Mouse (Mus musculus): ENCODE measurements around the gene Tmem191c. TPM values are rescaled to one million over a fixed set of nuclear protein-coding genes. Genes with fewer than 3 reads are reported as not detected.

Gene Tmem191c
- polyA plus RNA-seq, 1 experiment from 2014 or later = 10.5 TPM

GRCm38 (mm10) chr16:17254005-17254597 is 21.8 kb upstream of the Tmem191c start:
- peak; percentile 36; the same call in 1 of the 2 replicates for ATAC-seq (replicated peaks; ENCODE audit: low FRiP score)
- no peak for DNase-seq (ENCODE audit: low spot score)
- H3K27ac ChIP-seq (ENCODE audit: low read depth, low read length) = no peak overlapping the region
- H3K9ac ChIP-seq (ENCODE audit: low read length) = peak overlapping the region; percentile 8; the same call in 1 of the 2 replicates
- H3K27me3 ChIP-seq (ENCODE audit: control insufficient read depth, insufficient read depth, low read length) = no peaks in the 10 kb centered on the region
- WGBS = 21% methylated on average over 4 of the region's 4 CpGs
- peaks cover 15% of the 10 kb centered on the region; the same call in 1 of the 2 replicates for H3K4me1 ChIP-seq (replicated peaks; ENCODE audit: control insufficient read depth, insufficient read depth, low read length)
- peaks cover 6% of the 10 kb centered on the region; the same call in 1 of the 2 replicates for H3K36me3 ChIP-seq (ENCODE audit: control insufficient read depth, insufficient read depth, low read length)
- 0 out of 2 replicates have a peak overlapping the region, but pooled peaks have one; percentile 11 for H3K4me2 ChIP-seq (ENCODE audit: low read depth, low read length, severe bottlenecking)
- H3K9me3 ChIP-seq (ENCODE audit: control insufficient read depth, low read length) = no peaks in the 10 kb centered on the region
- no peak overlapping the region for H3K4me3 ChIP-seq (ENCODE audit: low read depth, low read length)

- no peak overlapping the region for H3K4me2 ChIP-seq (ENCODE audit: low read depth, low read length, severe bottlenecking)
- H3K4me3 ChIP-seq (ENCODE audit: low read depth, low read length) = no peak overlapping the region
- H3K9me3 ChIP-seq (ENCODE audit: control insufficient read depth, low read length) = no peaks in the 10 kb centered on the region
- peaks cover 6% of the 10 kb centered on the region; the same call in 1 of the 2 replicates for H3K36me3 ChIP-seq (ENCODE audit: control insufficient read depth, insufficient read depth, low read length)
- no peak for DNase-seq (ENCODE audit: low spot score)
- WGBS = 86% methylated on average over 2 of the region's 2 CpGs
- no peak for ATAC-seq (replicated peaks; ENCODE audit: low FRiP score)
- peaks cover 15% of the 10 kb centered on the region; the same call in 1 of the 2 replicates for H3K4me1 ChIP-seq (replicated peaks; ENCODE audit: control insufficient read depth, insufficient read depth, low read length)
- H3K9ac ChIP-seq (ENCODE audit: low read length) = no peak overlapping the region
- no peak overlapping the region for H3K27ac ChIP-seq (ENCODE audit: low read depth, low read length)
- H3K27me3 ChIP-seq (ENCODE audit: control insufficient read depth, insufficient read depth, low read length) = no peaks in the 10 kb centered on the region
These were observed 20.6 kb upstream of the Tmem191c start for GRCm38 (mm10) chr16:17255270-17255669.

DNA sequence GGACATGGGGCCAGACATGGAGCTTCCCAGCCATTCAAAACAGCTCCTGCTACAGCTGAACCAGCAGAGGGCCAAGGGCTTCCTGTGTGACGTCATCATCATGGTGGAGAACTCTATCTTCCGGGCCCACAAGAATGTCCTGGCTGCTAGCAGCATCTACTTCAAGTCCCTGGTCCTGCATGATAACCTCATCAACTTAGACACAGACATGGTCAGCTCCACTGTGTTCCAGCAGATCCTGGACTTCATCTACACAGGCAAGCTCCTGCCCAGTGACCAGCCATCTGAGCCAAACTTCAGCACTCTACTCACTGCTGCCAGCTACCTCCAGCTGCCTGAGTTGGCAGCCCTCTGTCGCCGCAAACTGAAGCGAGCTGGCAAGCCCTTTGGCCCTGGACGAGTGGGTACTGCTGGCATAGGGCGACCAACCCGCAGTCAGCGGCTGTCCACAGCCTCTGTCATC is 18.5 kb upstream of the Tmem191c start:
- peaks cover 13% of the 10 kb centered on the region; the same call in 1 of the 2 replicates for H3K4me1 ChIP-seq (replicated peaks; ENCODE audit: control insufficient read depth, insufficient read depth, low read length)
- H3K4me2 ChIP-seq (ENCODE audit: low read depth, low read length, severe bottlenecking) = no peak overlapping the region
- H3K9me3 ChIP-seq (ENCODE audit: control insufficient read depth, low read length) = no peaks in the 10 kb centered on the region
- DNase-seq (ENCODE audit: low spot score) (no peak), ATAC-seq (replicated peaks; ENCODE audit: low FRiP score) (no peak)
- H3K36me3 ChIP-seq (ENCODE audit: control insufficient read depth, insufficient read depth, low read length) = peaks cover 6% of the 10 kb centered on the region; the same call in 1 of the 2 replicates
- H3K27me3 ChIP-seq (ENCODE audit: control insufficient read depth, insufficient read depth, low read length) = no peaks in the 10 kb centered on the region
- no peak overlapping the region for H3K4me3 ChIP-seq (ENCODE audit: low read depth, low read length)
- 93% methylated on average over 9 of the region's 9 CpGs for WGBS
- no peak overlapping the region for H3K27ac ChIP-seq (ENCODE audit: low read depth, low read length)
- H3K9ac ChIP-seq (ENCODE audit: low read length) = no peak overlapping the region

DNA sequence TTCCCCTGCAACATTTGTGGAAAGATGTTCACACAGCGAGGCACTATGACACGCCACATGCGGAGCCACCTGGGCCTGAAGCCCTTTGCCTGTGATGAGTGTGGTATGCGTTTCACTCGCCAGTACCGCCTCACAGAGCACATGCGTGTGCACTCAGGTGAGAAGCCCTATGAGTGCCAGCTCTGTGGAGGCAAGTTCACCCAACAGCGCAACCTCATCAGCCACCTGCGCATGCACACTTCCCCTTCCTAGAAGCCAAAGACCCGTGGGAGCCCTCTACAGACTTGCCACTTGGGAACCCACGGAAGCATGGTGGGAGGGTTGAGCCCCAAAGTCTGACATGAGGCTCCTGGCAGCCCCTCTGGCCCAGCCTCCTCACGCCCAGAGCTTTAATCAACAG is 17.0 kb upstream of the Tmem191c start:
- ATAC-seq (replicated peaks; ENCODE audit: low FRiP score) (no peak), DNase-seq (ENCODE audit: low spot score) (no peak)
- Histone ChIP-seq H3K9ac (ENCODE audit: low read length) (no peak overlapping the region), H3K4me2 (ENCODE audit: low read depth, low read length, severe bottlenecking) (no peak overlapping the region), H3K4me1 (replicated peaks; ENCODE audit: control insufficient read depth, insufficient read depth, low read length) (peaks cover 4% of the 10 kb centered on the region; the same call in 1 of the 2 replicates), H3K36me3 (ENCODE audit: control insufficient read depth, insufficient read depth, low read length) (peaks cover 6% of the 10 kb centered on the region; the same call in 1 of the 2 replicates), H3K27me3 (ENCODE audit: control insufficient read depth, insufficient read depth, low read length) (no peaks in the 10 kb centered on the region), H3K9me3 (ENCODE audit: control insufficient read depth, low read length) (no peaks in the 10 kb centered on the region), H3K27ac (ENCODE audit: low read depth, low read length) (no peak overlapping the region), H3K4me3 (ENCODE audit: low read depth, low read length) (no peak overlapping the region)
- 98% methylated on average over 12 of the region's 12 CpGs for WGBS

DNA sequence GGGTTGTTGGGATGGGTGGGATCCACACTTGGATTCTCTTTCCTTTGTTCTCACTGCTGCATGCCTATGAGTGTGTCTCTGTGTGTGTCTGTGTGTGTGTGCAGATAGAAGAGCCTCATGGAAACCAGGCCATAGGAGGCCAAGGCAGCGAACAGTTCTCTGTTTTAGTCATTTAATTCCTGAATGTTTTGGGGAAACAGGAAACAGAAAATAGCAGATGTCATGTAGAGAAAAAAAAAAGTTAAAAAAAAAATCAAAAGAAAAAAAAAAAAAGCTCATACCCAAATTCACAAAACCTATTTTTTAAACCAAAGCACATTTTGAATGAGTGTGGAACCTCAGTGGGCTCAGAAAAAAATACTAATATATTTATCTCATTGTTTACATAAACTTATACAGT is 14.5 kb upstream of the Tmem191c start:
- 90% methylated on average over 1 of the region's 1 CpGs for WGBS
- no peaks in the 10 kb centered on the region for H3K27me3 ChIP-seq (ENCODE audit: control insufficient read depth, insufficient read depth, low read length)
- H3K9ac ChIP-seq (ENCODE audit: low read length) = no peak overlapping the region
- ATAC-seq (replicated peaks; ENCODE audit: low FRiP score) (no peak), DNase-seq (ENCODE audit: low spot score) (no peak)
- H3K4me2 ChIP-seq (ENCODE audit: low read depth, low read length, severe bottlenecking) = no peak overlapping the region
- no peak overlapping the region for H3K27ac ChIP-seq (ENCODE audit: low read depth, low read length)
- no peaks in the 10 kb centered on the region for H3K4me1 ChIP-seq (replicated peaks; ENCODE audit: control insufficient read depth, insufficient read depth, low read length)
- no peaks in the 10 kb centered on the region for H3K9me3 ChIP-seq (ENCODE audit: control insufficient read depth, low read length)
- peaks cover 6% of the 10 kb centered on the region; the same call in 1 of the 2 replicates for H3K36me3 ChIP-seq (ENCODE audit: control insufficient read depth, insufficient read depth, low read length)
- H3K4me3 ChIP-seq (ENCODE audit: low read depth, low read length) = no peak overlapping the region

DNA sequence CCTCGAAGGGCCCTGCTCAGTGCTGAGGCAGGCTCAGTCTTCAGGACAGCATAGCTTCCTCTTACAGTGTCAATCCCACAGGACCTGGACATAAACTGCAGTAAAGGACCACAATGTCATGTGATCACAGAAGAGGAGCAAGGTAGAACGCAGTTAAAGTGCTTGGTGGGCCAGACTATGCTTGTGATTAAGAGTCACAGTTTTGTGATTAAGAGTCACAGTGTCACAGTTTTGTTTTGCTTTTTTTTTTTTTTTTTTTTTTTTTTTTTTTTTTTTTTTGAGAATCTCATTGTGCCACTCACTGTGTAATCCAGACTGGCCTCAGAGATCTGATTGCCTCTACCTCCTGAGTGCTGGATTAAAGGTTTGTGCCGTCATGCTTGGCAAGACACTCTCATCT is 9.8 kb upstream of the Tmem191c start:
- 81% methylated on average over 3 of the region's 3 CpGs for WGBS

DNA sequence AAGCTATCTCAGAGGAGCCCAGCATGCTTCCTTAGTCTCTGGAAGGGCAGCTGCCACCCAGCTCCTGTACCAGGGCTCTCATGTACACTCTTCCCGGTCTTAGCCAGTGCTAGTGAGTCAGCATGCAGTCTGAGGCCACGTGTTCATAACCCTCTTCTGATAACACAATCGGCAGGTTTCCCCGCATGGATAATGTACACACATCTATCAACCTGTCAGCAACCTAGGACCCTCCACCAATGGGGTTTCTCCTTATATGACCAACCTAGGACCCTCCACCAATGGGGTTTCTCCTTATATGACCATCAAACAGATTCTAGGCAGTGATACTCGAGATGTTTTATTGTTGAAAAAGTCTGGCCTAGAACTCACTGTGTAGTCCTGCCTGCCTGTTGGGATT is 7.9 kb upstream of the Tmem191c start:
- ATAC-seq (replicated peaks; ENCODE audit: low FRiP score) = no peak
- H3K4me2 ChIP-seq (ENCODE audit: low read depth, low read length, severe bottlenecking) = no peak overlapping the region
- no peak for DNase-seq (ENCODE audit: low spot score)
- peaks cover 3% of the 10 kb centered on the region; the same call in 1 of the 2 replicates for H3K9me3 ChIP-seq (ENCODE audit: control insufficient read depth, low read length)
- H3K9ac ChIP-seq (ENCODE audit: low read length) = no peak overlapping the region
- H3K36me3 ChIP-seq (ENCODE audit: control insufficient read depth, insufficient read depth, low read length) = no peaks in the 10 kb centered on the region
- H3K27ac ChIP-seq (ENCODE audit: low read depth, low read length) = no peak overlapping the region
- H3K4me1 ChIP-seq (replicated peaks; ENCODE audit: control insufficient read depth, insufficient read depth, low read length) = no peaks in the 10 kb centered on the region
- no peak overlapping the region for H3K4me3 ChIP-seq (ENCODE audit: low read depth, low read length)
- 83% methylated on average over 5 of the region's 5 CpGs for WGBS
- no peaks in the 10 kb centered on the region for H3K27me3 ChIP-seq (ENCODE audit: control insufficient read depth, insufficient read depth, low read length)

More for the DNA sequence above, 9.8 kb upstream of the Tmem191c start:
- Histone ChIP-seq H3K4me1 (replicated peaks; ENCODE audit: control insufficient read depth, insufficient read depth, low read length) (no peaks in the 10 kb centered on the region), H3K36me3 (ENCODE audit: control insufficient read depth, insufficient read depth, low read length) (no peaks in the 10 kb centered on the region), H3K27ac (ENCODE audit: low read depth, low read length) (no peak overlapping the region), H3K4me3 (ENCODE audit: low read depth, low read length) (no peak overlapping the region), H3K27me3 (ENCODE audit: control insufficient read depth, insufficient read depth, low read length) (no peaks in the 10 kb centered on the region), H3K9ac (ENCODE audit: low read length) (no peak overlapping the region), H3K4me2 (ENCODE audit: low read depth, low read length, severe bottlenecking) (no peak overlapping the region), H3K9me3 (ENCODE audit: control insufficient read depth, low read length) (peaks cover 3% of the 10 kb centered on the region; the same call in 1 of the 2 replicates)
- ATAC-seq (replicated peaks; ENCODE audit: low FRiP score) (no peak), DNase-seq (ENCODE audit: low spot score) (no peak)

- Histone ChIP-seq H3K4me3 (ENCODE audit: low read depth, low read length) (no peak overlapping the region), H3K27ac (ENCODE audit: low read depth, low read length) (no peak overlapping the region), H3K4me2 (ENCODE audit: low read depth, low read length, severe bottlenecking) (no peak overlapping the region), H3K27me3 (ENCODE audit: control insufficient read depth, insufficient read depth, low read length) (no peaks in the 10 kb centered on the region), H3K36me3 (ENCODE audit: control insufficient read depth, insufficient read depth, low read length) (no peaks in the 10 kb centered on the region), H3K9me3 (ENCODE audit: control insufficient read depth, low read length) (peaks cover 3% of the 10 kb centered on the region; the same call in 1 of the 2 replicates), H3K9ac (ENCODE audit: low read length) (no peak overlapping the region), H3K4me1 (replicated peaks; ENCODE audit: control insufficient read depth, insufficient read depth, low read length) (no peaks in the 10 kb centered on the region)
- WGBS = 88% methylated on average over 5 of the region's 5 CpGs
- no peak for ATAC-seq (replicated peaks; ENCODE audit: low FRiP score)
- DNase-seq (ENCODE audit: low spot score) = no peak
These were observed 6.0 kb upstream of the Tmem191c start for GRCm38 (mm10) chr16:17269872-17270271.

DNA sequence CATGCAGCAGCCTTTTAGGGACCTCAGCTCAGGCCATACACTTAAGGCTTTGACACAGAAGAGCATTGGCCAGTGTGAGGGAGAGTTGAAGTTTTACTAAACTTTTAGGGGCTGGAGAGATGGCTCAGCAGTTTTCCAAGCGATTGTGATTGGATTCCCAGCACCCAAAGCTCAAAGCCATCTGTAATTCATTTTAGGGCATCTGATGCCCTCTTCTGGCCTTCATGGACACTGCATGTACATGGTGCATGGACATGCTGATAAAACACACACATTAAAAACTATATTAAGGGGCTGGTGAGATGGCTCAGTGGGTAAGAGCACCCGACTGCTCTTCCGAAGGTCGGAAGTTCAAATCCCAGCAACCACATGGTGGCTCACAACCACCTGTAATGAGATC is 4.8 kb upstream of the Tmem191c start:
- Histone ChIP-seq H3K4me3 (ENCODE audit: low read depth, low read length) (no peak overlapping the region), H3K4me1 (replicated peaks; ENCODE audit: control insufficient read depth, insufficient read depth, low read length) (no peaks in the 10 kb centered on the region), H3K27ac (ENCODE audit: low read depth, low read length) (no peak overlapping the region), H3K9me3 (ENCODE audit: control insufficient read depth, low read length) (peaks cover 3% of the 10 kb centered on the region; the same call in 1 of the 2 replicates), H3K27me3 (ENCODE audit: control insufficient read depth, insufficient read depth, low read length) (no peaks in the 10 kb centered on the region), H3K9ac (ENCODE audit: low read length) (no peak overlapping the region), H3K4me2 (ENCODE audit: low read depth, low read length, severe bottlenecking) (no peak overlapping the region), H3K36me3 (ENCODE audit: control insufficient read depth, insufficient read depth, low read length) (no peaks in the 10 kb centered on the region)
- WGBS = 75% methylated on average over 4 of the region's 4 CpGs
- DNase-seq (ENCODE audit: low spot score) (no peak), ATAC-seq (replicated peaks; ENCODE audit: low FRiP score) (no peak)

Data from forebrain, embryonic 11.5 days (tissue).